Mouse (Mus musculus) liver, embryonic 11.5 days (tissue): Measurements from ENCODE around the gene Rnf187. TPM values are rescaled to one million over a fixed set of nuclear protein-coding genes. Genes with fewer than 3 reads are reported as not detected.

Source experiments
- ATAC-seq: fragments of 200-750 bp; cut with Nextera tagmentation; replicated peaks from 2 replicates; pipeline ENCODE4 v1.8.0; 2017; ENCODE audit warnings: moderate number of reproducible peaks, mild to moderate bottlenecking, moderate TSS enrichment, moderate library complexity; ENCODE audit not compliant: low FRiP score
- DNase-seq: peaks from one replicate; pipeline ENCODE4 v3.0.0-alpha.2; 2017; ENCODE audit warnings: low spot score
- H3K27ac ChIP-seq: fragments of 300-500 bp; sonication (generic); 2 replicates; pipeline ENCODE4 v1.5.1; 2014; ENCODE audit warnings: mild to moderate bottlenecking, low read depth, low read length, control low read depth
- H3K27me3 ChIP-seq: fragments of 300-500 bp; sonication (generic); replicated peaks from 2 replicates; pipeline ENCODE4 v1.6.1; 2014; ENCODE audit warnings: low read length, mixed read lengths; ENCODE audit not compliant: control insufficient read depth, insufficient read depth
- H3K36me3 ChIP-seq: fragments of 300-500 bp; sonication (generic); 2 replicates; pipeline ENCODE4 v1.6.1; 2014; ENCODE audit warnings: mild to moderate bottlenecking, low read length, moderate library complexity, mixed read lengths; ENCODE audit not compliant: control insufficient read depth, insufficient read depth
- H3K4me1 ChIP-seq: fragments of 300-500 bp; sonication (generic); replicated peaks from 2 replicates; pipeline ENCODE4 v1.6.1; 2014; ENCODE audit warnings: low read length, mixed read lengths; ENCODE audit not compliant: control insufficient read depth, insufficient read depth
- H3K4me2 ChIP-seq: fragments of 300-500 bp; sonication (generic); 2 replicates; pipeline ENCODE4 v1.6.1; 2014; ENCODE audit warnings: mild to moderate bottlenecking, control low read depth, moderate library complexity
- H3K4me3 ChIP-seq: fragments of 300-500 bp; sonication (generic); 2 replicates; pipeline ENCODE4 v1.5.1; 2014; ENCODE audit warnings: low read depth, low read length, control low read depth
- H3K9ac ChIP-seq: fragments of 300-500 bp; sonication (generic); 2 replicates; pipeline ENCODE4 v1.6.1; 2014; ENCODE audit warnings: low read depth, low read length, control low read depth
- H3K9me3 ChIP-seq: fragments of 300-500 bp; sonication (generic); 2 replicates; pipeline ENCODE4 v1.6.1; 2016; ENCODE audit warnings: low read length, inconsistent platforms, mixed read lengths; ENCODE audit not compliant: control insufficient read depth
- WGBS: fragments of 180-500 bp; shearing (Covaris S2); extraction: QIAGEN DNeasy Blood & Tissue Kit; methylation state at CpG from one replicate; pipeline ENCODE4 v1.1.7; 2014; 5-methylcytosine and 5-hydroxymethylcytosine counted together
- polyA plus RNA-seq: library from polyadenylated mRNA; unstranded; fragments of >200 nt; fragmentation: Nextera tagmentation; extraction: Ambion mirVana; gene quantifications from 2 replicates; pipeline ENCODE4 v1.2.1, GENCODE M21; 2014

Gene Rnf187
- polyA plus RNA-seq, 1 experiment from 2014 or later = 229 TPM

GRCm38 (mm10) chr11:58970831-58971530 is 32.3 kb upstream of the Rnf187 start:
- H3K9ac ChIP-seq = no peak overlapping the region
- 87% methylated on average over 21 of the region's 21 CpGs for whole genome bisulfite sequencing
- ATAC-seq (no peak), DNase-seq (no peak)
- H3K4me1 ChIP-seq = peaks cover 5% of the 10 kb centered on the region
- no peak overlapping the region for H3K4me2 ChIP-seq
- no peak overlapping the region for H3K27ac ChIP-seq
- H3K4me3 ChIP-seq = no peak overlapping the region
- no peaks in the 10 kb centered on the region for H3K36me3 ChIP-seq
- H3K27me3 ChIP-seq = no peaks in the 10 kb centered on the region
- H3K9me3 ChIP-seq = no peaks in the 10 kb centered on the region

DNA sequence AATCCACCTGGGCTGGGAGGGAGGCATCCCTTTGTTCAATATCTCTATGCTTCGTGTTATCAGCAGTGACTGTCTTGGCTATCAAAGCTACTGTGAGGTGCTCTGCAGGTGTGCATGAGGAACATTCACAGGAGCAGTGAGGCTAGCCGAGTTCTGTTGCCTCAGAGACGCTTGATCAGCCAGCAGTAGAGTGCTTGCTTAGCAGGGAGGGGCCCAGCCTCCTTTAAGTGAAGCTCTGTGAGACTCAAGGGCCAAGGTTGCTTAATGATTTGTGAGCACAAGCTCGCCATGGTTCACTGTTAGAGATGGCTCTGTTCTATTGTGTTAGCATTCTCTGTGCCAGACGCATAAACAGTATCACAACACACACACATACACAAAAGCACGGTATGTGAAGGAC is 30.9 kb upstream of the Rnf187 start:
- Histone ChIP-seq H3K27ac (no peak overlapping the region), H3K4me2 (no peak overlapping the region), H3K4me3 (no peak overlapping the region), H3K4me1 (peaks cover 7% of the 10 kb centered on the region; the same call in 1 of the 2 replicates), H3K27me3 (no peaks in the 10 kb centered on the region), H3K36me3 (no peaks in the 10 kb centered on the region), H3K9me3 (no peaks in the 10 kb centered on the region), H3K9ac (no peak overlapping the region)
- DNase-seq = no peak
- WGBS = 67% methylated on average over 6 of the region's 6 CpGs
- no peak for ATAC-seq

- no peak overlapping the region for H3K9ac ChIP-seq
- no peak for DNase-seq
- H3K36me3 ChIP-seq = no peaks in the 10 kb centered on the region
- no peak overlapping the region for H3K4me3 ChIP-seq
- H3K4me1 ChIP-seq = peaks cover 7% of the 10 kb centered on the region; the same call in 1 of the 2 replicates
- no peaks in the 10 kb centered on the region for H3K9me3 ChIP-seq
- no peak overlapping the region for H3K4me2 ChIP-seq
- no peak overlapping the region for H3K27ac ChIP-seq
- ATAC-seq = no peak
- 86% methylated on average over 8 of the region's 8 CpGs for WGBS
- H3K27me3 ChIP-seq = 0 out of 2 replicates have a peak, but pooled peaks cover 2% of the 10 kb centered on the region
Measured at GRCm38 (mm10) chr11:58969027-58969426, 30.3 kb upstream of the Rnf187 start.

GRCm38 (mm10) chr11:58968551-58968950 is 29.8 kb upstream of the Rnf187 start:
- H3K4me1 ChIP-seq = 0 out of 2 replicates have a peak, but pooled peaks cover 8% of the 10 kb centered on the region

DNA sequence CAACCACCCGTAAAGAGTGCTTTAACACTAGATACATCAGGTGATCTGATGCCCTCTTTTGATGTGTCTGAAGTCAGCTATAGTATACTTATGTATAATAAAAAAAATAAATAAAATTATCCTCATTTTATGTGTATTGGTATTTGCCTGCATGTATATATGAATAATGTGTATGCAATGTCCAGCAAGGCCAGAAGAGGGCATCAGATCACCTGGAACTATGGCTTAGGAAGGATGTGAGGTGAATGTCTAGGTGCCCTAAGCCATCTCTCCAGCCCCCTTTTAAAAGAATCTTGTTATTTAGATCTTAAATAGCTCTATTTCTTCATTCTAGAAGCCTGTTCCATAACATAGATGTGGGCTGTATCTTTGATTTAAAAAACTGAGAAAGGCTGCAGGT is 28.6 kb upstream of the Rnf187 start:
- ATAC-seq = no peak
- Histone ChIP-seq H3K27ac (no peak overlapping the region), H3K4me3 (no peak overlapping the region), H3K27me3 (peaks cover 8% of the 10 kb centered on the region), H3K4me2 (no peak overlapping the region), H3K36me3 (no peaks in the 10 kb centered on the region), H3K9ac (no peak overlapping the region), H3K4me1 (0 out of 2 replicates have a peak, but pooled peaks cover 9% of the 10 kb centered on the region), H3K9me3 (no peaks in the 10 kb centered on the region)
- WGBS = 95% methylated on average over 1 of the region's 1 CpGs
- DNase-seq = no peak

More at GRCm38 (mm10) chr11:58968551-58968950, 29.8 kb upstream of the Rnf187 start:
- Histone ChIP-seq H3K27me3 (0 out of 2 replicates have a peak, but pooled peaks cover 2% of the 10 kb centered on the region), H3K27ac (no peak overlapping the region), H3K4me3 (no peak overlapping the region), H3K36me3 (no peaks in the 10 kb centered on the region), H3K9me3 (no peaks in the 10 kb centered on the region), H3K9ac (no peak overlapping the region), H3K4me2 (no peak overlapping the region)
- ATAC-seq (no peak), DNase-seq (no peak)
- 68% methylated on average over 7 of the region's 7 CpGs for WGBS

DNA sequence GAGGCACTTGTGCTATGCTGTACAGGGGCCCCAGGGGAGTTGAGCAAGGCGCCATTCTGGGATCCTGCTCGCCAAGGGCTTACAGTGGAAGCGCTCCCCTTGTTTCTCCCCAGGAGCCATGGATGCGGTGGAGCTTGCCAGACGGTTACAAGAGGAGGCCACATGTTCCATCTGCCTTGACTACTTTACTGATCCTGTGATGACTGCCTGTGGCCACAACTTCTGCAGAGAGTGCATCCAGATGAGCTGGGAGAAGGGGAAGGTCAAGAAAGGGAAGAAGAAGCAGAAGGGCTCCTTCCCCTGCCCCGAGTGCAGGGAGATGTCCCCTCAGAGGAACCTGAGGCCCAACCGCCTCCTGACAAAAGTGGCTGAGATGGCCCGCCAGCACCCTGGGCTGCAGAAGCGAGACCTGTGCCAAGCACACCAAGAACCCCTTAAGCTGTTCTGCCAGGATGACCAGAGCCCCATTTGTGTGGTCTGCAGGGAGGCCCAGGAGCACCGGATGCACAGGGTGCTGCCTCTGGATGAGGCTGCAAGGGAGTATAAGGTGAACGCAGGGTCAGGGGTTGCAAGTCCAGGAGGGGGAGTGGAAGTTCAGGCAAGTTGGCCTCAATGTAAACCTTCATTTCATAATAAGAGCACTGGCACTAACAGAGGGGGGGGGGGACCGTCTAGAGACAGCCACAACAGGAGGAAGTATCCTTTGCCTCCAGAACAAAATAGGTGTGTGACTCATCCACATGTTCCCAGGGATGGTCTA is 26.5 kb upstream of the Rnf187 start:
- Histone ChIP-seq H3K4me3 (no peak overlapping the region), H3K9ac (no peak overlapping the region), H3K4me1 (0 out of 2 replicates have a peak, but pooled peaks cover 9% of the 10 kb centered on the region), H3K4me2 (peak overlapping the region; percentile 27; the same call in 1 of the 2 replicates), H3K9me3 (no peaks in the 10 kb centered on the region), H3K36me3 (no peaks in the 10 kb centered on the region), H3K27ac (no peak overlapping the region), H3K27me3 (peaks cover 20% of the 10 kb centered on the region)
- DNase-seq (no peak), ATAC-seq (no peak)
- 41% methylated on average over 12 of the region's 12 CpGs for WGBS

GRCm38 (mm10) chr11:58964216-58964615 is 25.5 kb upstream of the Rnf187 start:
- no peak overlapping the region for H3K27ac ChIP-seq
- no peak overlapping the region for H3K4me3 ChIP-seq
- H3K4me1 ChIP-seq = peaks cover 15% of the 10 kb centered on the region
- H3K9ac ChIP-seq = no peak overlapping the region
- no peaks in the 10 kb centered on the region for H3K9me3 ChIP-seq
- no peak for ATAC-seq
- DNase-seq = no peak
- peaks cover 20% of the 10 kb centered on the region for H3K27me3 ChIP-seq
- no peak overlapping the region for H3K4me2 ChIP-seq
- WGBS = 84% methylated on average over 7 of the region's 7 CpGs
- no peaks in the 10 kb centered on the region for H3K36me3 ChIP-seq

GRCm38 (mm10) chr11:58963543-58963942 is 24.8 kb upstream of the Rnf187 start:
- H3K27me3 ChIP-seq = peaks cover 20% of the 10 kb centered on the region
- no peaks in the 10 kb centered on the region for H3K36me3 ChIP-seq
- H3K4me1 ChIP-seq = peaks cover 20% of the 10 kb centered on the region
- H3K27ac ChIP-seq = no peak overlapping the region
- WGBS = 30% methylated on average over 17 of the region's 17 CpGs
- DNase-seq (no peak), ATAC-seq (no peak)
- H3K4me3 ChIP-seq = no peak overlapping the region
- H3K9me3 ChIP-seq = no peaks in the 10 kb centered on the region
- H3K4me2 ChIP-seq = peak overlapping the region; percentile 31; the same call in 1 of the 2 replicates
- H3K9ac ChIP-seq = no peak overlapping the region
